Mouse (Mus musculus) embryonic facial prominence, embryonic 14.5 days (tissue): ENCODE results near the gene Mybbp1a. TPM values are rescaled to one million over a fixed set of nuclear protein-coding genes. Genes with fewer than 3 reads are reported as not detected.
A peak's percentile ranks its signal among the peaks of the same experiment; 100 is the strongest.
"Not testable (repeated sequence)": the region's sequence is repeated elsewhere in the genome, so short reads cannot be mapped to it uniquely, and the experiment has no call there.

Experiments used
- ATAC-seq: fragments of 200-750 bp; cut with Nextera tagmentation; 2 replicates; pipeline ENCODE4 v1.8.0; 2017; ENCODE audit warnings: low read depth, moderate number of reproducible peaks, moderate TSS enrichment
- DNase-seq: peaks from one replicate; pipeline ENCODE4 v3.0.0-alpha.2; 2015; ENCODE audit warnings: low spot score
- H3K27ac ChIP-seq: fragments of 300-500 bp; sonication (generic); replicated peaks from 2 replicates; pipeline ENCODE4 v1.5.1; 2014; ENCODE audit warnings: low read depth, mild to moderate bottlenecking, low read length, moderate library complexity
- H3K27me3 ChIP-seq: fragments of 300-500 bp; sonication (generic); replicated peaks from 2 replicates; pipeline ENCODE4 v1.6.1; 2014; ENCODE audit warnings: low read length; ENCODE audit not compliant: control insufficient read depth, insufficient read depth
- H3K36me3 ChIP-seq: fragments of 300-500 bp; sonication (generic); 2 replicates; pipeline ENCODE4 v1.6.1; 2014; ENCODE audit warnings: low read length, mixed read lengths; ENCODE audit not compliant: control insufficient read depth, insufficient read depth
- H3K4me1 ChIP-seq: fragments of 300-500 bp; sonication (generic); 2 replicates; pipeline ENCODE4 v1.6.1; 2014; ENCODE audit warnings: antibody characterized with exemption, low read length; ENCODE audit not compliant: control insufficient read depth, insufficient read depth
- H3K4me2 ChIP-seq: fragments of 300-500 bp; sonication (generic); 2 replicates; pipeline ENCODE4 v1.6.1; 2014; ENCODE audit warnings: low read depth, mild to moderate bottlenecking, low read length, moderate library complexity, mixed read lengths
- H3K4me3 ChIP-seq: fragments of 300-500 bp; sonication (generic); 2 replicates; pipeline ENCODE4 v1.5.1; 2014; ENCODE audit warnings: low read depth, mild to moderate bottlenecking, low read length
- H3K9ac ChIP-seq: fragments of 300-500 bp; sonication (generic); 2 replicates; pipeline ENCODE4 v1.6.1; 2014; ENCODE audit warnings: low read depth, mild to moderate bottlenecking, low read length, moderate library complexity, mixed read lengths
- H3K9me3 ChIP-seq: fragments of 300-500 bp; sonication (generic); 2 replicates; pipeline ENCODE4 v1.6.1; 2016; ENCODE audit warnings: low read length; ENCODE audit not compliant: control insufficient read depth
- WGBS: fragments of 180-500 bp; shearing (Covaris S2); extraction: QIAGEN DNeasy Blood & Tissue Kit; methylation state at CpG from one replicate; pipeline ENCODE4 v1.1.7; 2014; 5-methylcytosine and 5-hydroxymethylcytosine counted together
- polyA plus RNA-seq: library from polyadenylated mRNA; unstranded; fragments of >200 nt; fragmentation: Nextera tagmentation; extraction: Ambion mirVana; gene quantifications from 2 replicates; pipeline ENCODE4 v1.2.1, GENCODE M21; 2014

Gene Mybbp1a
- polyA plus RNA-seq, 1 experiment from 2014 or later = 114 TPM

DNA sequence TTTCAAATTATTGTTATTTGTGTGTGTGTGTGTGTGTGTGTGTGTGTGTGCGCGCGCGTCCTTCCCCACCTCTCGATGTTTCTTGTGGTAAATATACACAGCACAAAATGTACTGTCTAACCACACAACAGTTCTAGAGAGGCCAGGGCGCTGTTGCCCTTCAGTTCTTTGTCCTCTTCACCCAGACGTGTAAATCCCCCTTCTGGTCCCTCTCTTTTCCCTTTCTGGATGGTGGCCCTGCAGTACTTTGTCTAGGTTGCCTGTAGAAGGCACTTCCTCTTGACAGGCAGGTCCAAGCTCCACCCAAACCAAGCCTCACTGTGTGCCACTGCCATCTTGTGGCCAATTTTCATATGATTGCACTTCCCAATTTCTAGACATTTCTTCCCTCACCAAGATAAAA, 11.9 kb upstream of the Mybbp1a start:
- 45% methylated on average over 7 of the region's 7 CpGs for WGBS
- H3K9ac ChIP-seq = no peak overlapping the region

DNA sequence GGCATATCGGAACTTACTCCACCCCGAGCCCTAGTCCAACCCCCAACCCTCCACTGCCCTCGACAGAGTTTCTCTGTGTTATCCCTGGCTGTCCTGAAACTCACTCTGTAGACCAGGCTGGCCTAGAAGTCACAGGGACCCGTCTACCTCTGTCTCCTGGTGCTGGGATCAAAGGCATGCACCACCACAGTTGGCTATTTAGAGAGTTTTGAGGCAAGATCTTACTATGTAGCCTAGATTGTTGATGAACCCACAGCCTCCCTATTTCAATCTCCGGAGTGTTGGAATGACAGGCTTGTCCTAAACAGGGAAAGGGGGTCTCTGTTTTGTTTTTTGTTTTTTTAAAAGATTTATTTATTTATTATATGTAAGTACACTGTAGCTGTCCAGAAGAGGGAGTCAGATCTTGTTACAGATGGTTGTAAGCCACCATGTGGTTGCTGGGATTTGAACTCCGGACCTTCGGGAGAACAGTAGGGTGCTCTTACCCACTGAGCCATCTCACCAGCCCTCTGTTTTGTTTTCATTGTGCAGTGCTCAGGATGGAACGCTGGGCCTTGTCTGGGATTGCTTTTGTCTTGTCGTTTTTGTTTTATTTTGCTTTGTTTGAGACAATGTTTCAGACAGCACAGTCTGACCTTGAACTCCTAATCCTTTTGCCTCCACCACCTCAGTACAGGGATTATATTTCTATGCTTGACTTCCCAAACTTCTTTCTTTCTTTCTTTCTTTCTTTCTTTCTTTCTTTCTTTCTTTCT, 10.7 kb upstream of the Mybbp1a start:
- not testable (repeated sequence) for H3K27me3 ChIP-seq, H3K9me3 ChIP-seq, H3K4me1 ChIP-seq, H3K36me3 ChIP-seq, H3K27ac ChIP-seq, DNase-seq, H3K9ac ChIP-seq, H3K4me2 ChIP-seq, ATAC-seq, H3K4me3 ChIP-seq
- 57% methylated on average over 9 of the region's 9 CpGs for WGBS

More for the DNA sequence above, 11.9 kb upstream of the Mybbp1a start:
- no peak overlapping the region for H3K27ac ChIP-seq
- no peak overlapping the region for H3K4me3 ChIP-seq
- no peaks in the 10 kb centered on the region for H3K4me1 ChIP-seq
- H3K27me3 ChIP-seq = no peaks in the 10 kb centered on the region
- ATAC-seq = peak; percentile 86
- peak; percentile 83 for DNase-seq
- H3K4me2 ChIP-seq = 0 out of 2 replicates have a peak overlapping the region, but pooled peaks have one; percentile 25
- H3K9me3 ChIP-seq = 0 out of 2 replicates have a peak, but pooled peaks cover 4% of the 10 kb centered on the region
- no peaks in the 10 kb centered on the region for H3K36me3 ChIP-seq

DNA sequence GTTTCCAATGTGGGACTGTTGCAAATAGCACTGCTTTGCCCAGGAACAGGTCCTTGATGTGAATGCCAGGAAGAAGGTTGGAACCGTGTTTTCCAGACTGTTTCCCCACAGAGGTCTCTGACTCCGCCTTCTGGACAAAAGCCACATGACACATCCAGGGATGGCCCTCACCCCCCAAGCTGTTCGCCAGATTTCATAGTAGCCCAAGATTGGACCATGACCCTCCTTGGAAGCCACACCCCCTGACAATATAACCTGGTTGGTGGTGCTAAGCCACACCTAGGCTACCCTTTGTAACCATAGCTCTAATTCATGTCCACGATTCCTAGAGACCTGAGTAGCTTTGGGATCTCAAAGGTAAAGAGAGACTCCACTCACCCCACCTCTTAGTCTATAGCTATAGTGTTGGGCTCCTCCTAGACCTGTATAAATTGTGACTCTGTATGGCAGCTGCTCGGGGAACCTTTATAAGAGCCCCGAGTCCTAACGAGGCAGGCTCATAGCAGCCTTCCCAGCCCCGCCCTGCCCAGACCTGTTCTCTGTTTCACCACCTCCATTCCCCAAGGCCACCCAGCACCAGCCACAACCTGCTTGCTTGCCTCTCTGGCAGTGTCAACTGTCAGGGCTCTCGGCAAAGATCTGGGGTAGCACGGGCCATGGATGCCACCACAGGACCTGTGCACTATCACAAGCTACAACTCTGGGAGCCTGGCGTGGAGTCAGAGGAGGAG, 6.0 kb upstream of the Mybbp1a start, which contains the start of gene Ggt6:
Ggt6 (plus strand) TSS at position 564 of the 731 bp plus-strand sequence.
- H3K9me3 ChIP-seq = no peaks in the 10 kb centered on the region
- WGBS = 52% methylated on average over 11 of the region's 11 CpGs
- no peaks in the 10 kb centered on the region for H3K4me1 ChIP-seq
- ATAC-seq (peak; percentile 67), DNase-seq (no peak)
- H3K27ac ChIP-seq = no peak within 1 kb of the TSS
- H3K4me3 ChIP-seq = no peak within 1 kb of the TSS
- no peaks in the 10 kb centered on the region for H3K27me3 ChIP-seq
- H3K36me3 ChIP-seq = no peaks in the 10 kb centered on the region
- H3K9ac ChIP-seq = no peak within 1 kb of the TSS
- H3K4me2 ChIP-seq = no peak within 1 kb of the TSS

DNA sequence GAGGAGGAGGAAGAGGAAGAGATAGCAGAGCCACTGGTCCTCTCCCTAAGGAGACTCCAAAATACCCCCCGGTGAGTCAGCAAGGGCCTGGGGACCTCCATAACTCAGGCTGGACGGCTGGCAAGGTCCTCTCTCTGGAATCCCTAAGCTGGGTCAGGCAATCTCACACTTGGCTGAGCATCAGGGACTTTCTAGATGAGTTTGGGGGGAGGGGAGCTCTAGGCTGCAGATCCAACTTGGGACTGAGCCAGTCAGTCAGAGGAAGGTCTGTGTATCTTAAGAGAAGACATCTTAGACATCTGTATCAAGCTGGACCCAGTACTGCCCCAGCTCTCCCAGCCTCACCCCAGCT, 5.5 kb upstream of the Mybbp1a start:
- Histone ChIP-seq H3K27me3 (no peaks in the 10 kb centered on the region), H3K9me3 (no peaks in the 10 kb centered on the region), H3K4me1 (no peaks in the 10 kb centered on the region), H3K4me3 (no peak overlapping the region), H3K4me2 (no peak overlapping the region), H3K9ac (no peak overlapping the region), H3K36me3 (no peaks in the 10 kb centered on the region), H3K27ac (no peak overlapping the region)
- WGBS = 44% methylated on average over 2 of the region's 2 CpGs
- ATAC-seq = no peak
- DNase-seq = no peak

DNA sequence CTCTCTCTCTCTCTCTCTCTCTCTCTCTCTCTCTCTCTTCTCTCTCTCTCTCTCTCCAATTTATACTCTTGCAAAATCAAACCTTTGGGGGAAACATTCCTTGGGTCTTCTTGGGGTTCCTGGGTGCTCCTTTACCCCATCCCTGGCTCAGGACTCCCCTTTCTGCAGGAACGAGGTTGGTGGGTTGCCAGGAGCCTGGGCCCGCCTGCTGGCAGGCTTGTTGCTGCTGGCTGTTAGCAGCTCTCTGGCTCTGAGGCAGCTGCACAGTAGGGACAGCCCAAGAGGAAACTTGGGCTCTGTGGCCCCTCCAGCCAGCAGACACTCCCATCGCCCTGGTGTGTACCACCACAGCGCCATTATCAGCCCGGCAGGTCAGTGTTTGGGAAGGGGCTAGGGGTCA, 4.9 kb upstream of the Mybbp1a start:
- H3K9ac ChIP-seq = no peak overlapping the region
- H3K27me3 ChIP-seq = no peaks in the 10 kb centered on the region
- no peaks in the 10 kb centered on the region for H3K4me1 ChIP-seq
- no peak overlapping the region for H3K27ac ChIP-seq
- WGBS = 60% methylated on average over 5 of the region's 5 CpGs
- no peak overlapping the region for H3K4me2 ChIP-seq
- no peak overlapping the region for H3K4me3 ChIP-seq
- no peaks in the 10 kb centered on the region for H3K36me3 ChIP-seq
- no peak for DNase-seq
- ATAC-seq = no peak
- no peaks in the 10 kb centered on the region for H3K9me3 ChIP-seq

DNA sequence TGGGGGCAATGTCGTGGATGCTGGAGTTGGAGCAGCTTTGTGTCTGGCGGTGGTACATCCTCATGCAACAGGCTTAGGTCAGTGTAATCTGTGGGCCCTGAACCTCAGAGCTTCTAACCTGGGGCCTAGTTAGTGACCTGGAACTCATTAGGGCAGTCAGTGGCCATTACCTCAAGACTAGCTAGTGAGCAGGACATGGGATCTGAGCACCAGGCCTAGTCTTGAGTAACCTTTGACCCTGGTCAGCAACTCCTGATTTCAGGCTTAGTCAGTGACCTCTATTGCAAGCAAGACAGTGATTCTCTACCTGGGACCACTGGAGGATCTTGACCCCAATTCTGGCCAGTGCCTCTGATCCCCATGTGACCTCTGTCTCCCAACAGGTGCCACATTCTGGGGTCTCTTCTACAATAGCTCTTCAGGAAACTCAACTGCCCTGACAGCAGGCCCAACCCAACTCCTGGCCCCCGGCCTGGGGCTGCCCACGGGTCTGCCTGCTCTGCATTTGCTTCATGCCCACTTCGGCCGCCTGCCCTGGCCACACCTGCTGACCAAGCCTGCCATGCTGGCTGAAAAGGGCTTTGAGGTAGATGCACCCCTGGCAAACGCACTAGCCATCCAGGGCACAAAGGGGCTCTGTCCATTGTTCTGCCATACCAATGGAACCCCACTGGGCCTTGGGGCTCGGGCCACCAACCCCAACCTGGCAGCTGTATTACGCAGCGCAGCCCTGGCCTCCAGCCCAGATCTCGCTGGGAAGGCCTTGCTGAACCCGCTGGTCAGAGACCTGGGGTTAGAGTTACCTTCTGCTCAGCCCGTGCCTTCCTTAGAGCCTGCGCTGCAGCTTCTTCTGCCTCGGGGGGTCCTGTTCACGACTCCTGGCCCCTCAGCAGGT, 4.2 kb upstream of the Mybbp1a start:
- Histone ChIP-seq H3K4me1 (peaks cover 2% of the 10 kb centered on the region), H3K27ac (no peak overlapping the region), H3K9me3 (no peaks in the 10 kb centered on the region), H3K9ac (no peak overlapping the region), H3K27me3 (no peaks in the 10 kb centered on the region), H3K4me3 (no peak overlapping the region), H3K4me2 (no peak overlapping the region), H3K36me3 (no peaks in the 10 kb centered on the region)
- DNase-seq (no peak), ATAC-seq (no peak)
- WGBS = 80% methylated on average over 15 of the region's 16 CpGs

DNA sequence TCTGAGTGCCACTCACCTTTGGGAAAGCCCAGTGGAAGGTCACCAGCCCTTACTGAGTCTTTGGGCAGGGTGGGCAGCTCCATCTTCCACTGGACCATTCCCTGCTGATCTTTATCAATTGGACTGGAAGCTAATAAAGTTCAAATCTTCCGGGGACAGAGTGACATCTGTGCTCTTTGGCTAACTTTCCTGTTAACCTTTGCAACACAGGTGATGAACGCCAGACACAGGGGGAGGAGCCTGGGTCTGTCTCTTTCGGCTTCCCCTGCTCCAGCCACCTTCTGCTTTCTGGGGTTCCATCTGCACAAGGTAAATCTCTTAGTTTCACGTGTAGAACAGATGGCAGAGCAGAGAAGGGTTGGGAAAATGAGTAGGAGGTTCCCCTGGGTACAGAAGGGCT, 2.7 kb upstream of the Mybbp1a start:
- Histone ChIP-seq H3K4me1 (peaks cover 6% of the 10 kb centered on the region), H3K27ac (no peak overlapping the region), H3K27me3 (no peaks in the 10 kb centered on the region), H3K9me3 (no peaks in the 10 kb centered on the region), H3K4me2 (no peak overlapping the region), H3K9ac (no peak overlapping the region), H3K36me3 (peaks cover 13% of the 10 kb centered on the region), H3K4me3 (no peak overlapping the region)
- WGBS = 63% methylated on average over 4 of the region's 4 CpGs
- ATAC-seq (no peak), DNase-seq (no peak)

DNA sequence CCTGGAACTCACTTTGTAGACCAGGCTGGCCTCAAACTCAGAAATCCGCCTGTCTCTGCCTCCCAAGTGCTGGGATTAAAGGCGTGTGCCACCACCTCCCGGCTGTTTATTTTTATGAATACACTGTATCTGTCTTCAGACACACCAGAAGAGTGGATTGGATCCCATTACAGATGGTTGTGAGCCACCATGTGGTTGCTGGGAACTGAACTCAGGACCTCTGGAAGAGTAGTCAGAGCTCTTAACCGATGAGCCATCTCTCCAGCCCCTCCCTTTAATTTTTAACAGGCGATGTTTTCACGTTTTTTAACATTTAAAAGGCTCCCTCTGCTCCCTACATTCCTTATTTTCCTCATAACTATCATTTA, 574 bp upstream of the Mybbp1a start:
- H3K4me3 ChIP-seq = peak overlapping the region; percentile 83
- H3K27me3 ChIP-seq, H3K4me1 ChIP-seq, DNase-seq, ATAC-seq, H3K9me3 ChIP-seq: not testable (repeated sequence)
- 43% methylated on average over 6 of the region's 6 CpGs for WGBS
- H3K27ac ChIP-seq = peak overlapping the region; percentile 93
- peak overlapping the region; percentile 95 for H3K4me2 ChIP-seq
- H3K9ac ChIP-seq = peak overlapping the region; percentile 81
- H3K36me3 ChIP-seq = peaks cover 34% of the 10 kb centered on the region
